Mouse (Mus musculus) lung, embryonic 16.5 days (tissue): Measurements from ENCODE around the gene Khdc3. TPM values are rescaled to one million over a fixed set of nuclear protein-coding genes. Genes with fewer than 3 reads are reported as not detected.

ENCODE experiments used
- polyA plus RNA-seq: library from polyadenylated mRNA; unstranded; fragments of >200 nt; fragmentation: Nextera tagmentation; extraction: Ambion mirVana; gene quantifications from 2 replicates; pipeline ENCODE4 v1.2.1, GENCODE M21; 2015

The Khdc3 gene
- polyA plus RNA-seq, 1 experiment from 2014 or later = 0.15 TPM

Other genes with a start within 250 kb of the Khdc3 start
- gene Pygo1, start 176.2 kb upstream of the Khdc3 start, polyA plus RNA-seq = 2.9 and 3.0 TPM in 2 replicates
- 2.3 and 2.4 TPM in 2 replicates for gene Dyx1c1, start 143.1 kb upstream of the Khdc3 start, polyA plus RNA-seq
- gene Gm44503, start 143.0 kb upstream of the Khdc3 start, polyA plus RNA-seq = not detected in 2 replicates
- 30.1 and 30.5 TPM in 2 replicates for gene Ccpg1os, start 116.5 kb upstream of the Khdc3 start, polyA plus RNA-seq
- 38.5 and 39.4 TPM in 2 replicates for gene Ccpg1, start 116.4 kb upstream of the Khdc3 start, polyA plus RNA-seq
- 12.1 and 14.7 TPM in 2 replicates for gene Pigb, start 61.5 kb upstream of the Khdc3 start, polyA plus RNA-seq
- 11.1 and 13.2 TPM in 2 replicates for gene Rab27a, start 57.0 kb upstream of the Khdc3 start, polyA plus RNA-seq
- gene Gm20509, start 634 bp downstream of the Khdc3 start, polyA plus RNA-seq = not detected in 2 replicates
- gene Rsl24d1, start 11.6 kb downstream of the Khdc3 start, polyA plus RNA-seq = 88.0 and 91.7 TPM in 2 replicates